Mouse (Mus musculus) MEL-GATA-1-ER (cell line): ENCODE data around the gene Sigmar1.
A peak's percentile ranks its signal among the peaks of the same experiment; 100 is the strongest.
"Not testable (repeated sequence)": the region's sequence is repeated elsewhere in the genome, so short reads cannot be mapped to it uniquely, and the experiment has no call there.

Experiments
- DNase-seq: peaks from one replicate; pipeline ENCODE4 v3.0.0-alpha.2; 2012; ENCODE audit warnings: low read depth; ENCODE audit errors: extremely low read depth

The Sigmar1 gene

GRCm38 (mm10) chr4:41755338-41756305 is at the start of gene Sigmar1:
Gene Sigmar1, minus strand, starts transcription at chr4:41756157.
- peak; percentile 64 for DNase-seq

GRCm38 (mm10) chr4:41783197-41783596 is 27.2 kb upstream of the Sigmar1 start:
- DNase-seq, result not testable (repeated sequence)

GRCm38 (mm10) chr4:41782711-41783110 is 26.8 kb upstream of the Sigmar1 start:
- DNase-seq, result not testable (repeated sequence)

- DNase-seq, result not testable (repeated sequence)
Measured at GRCm38 (mm10) chr4:41781748-41782485, 26.0 kb upstream of the Sigmar1 start.

- not testable (repeated sequence) for DNase-seq
Measured at GRCm38 (mm10) chr4:41781271-41781670, 25.3 kb upstream of the Sigmar1 start.

- not testable (repeated sequence) for DNase-seq
Measured at GRCm38 (mm10) chr4:41775840-41776239, 19.9 kb upstream of the Sigmar1 start.

DNA sequence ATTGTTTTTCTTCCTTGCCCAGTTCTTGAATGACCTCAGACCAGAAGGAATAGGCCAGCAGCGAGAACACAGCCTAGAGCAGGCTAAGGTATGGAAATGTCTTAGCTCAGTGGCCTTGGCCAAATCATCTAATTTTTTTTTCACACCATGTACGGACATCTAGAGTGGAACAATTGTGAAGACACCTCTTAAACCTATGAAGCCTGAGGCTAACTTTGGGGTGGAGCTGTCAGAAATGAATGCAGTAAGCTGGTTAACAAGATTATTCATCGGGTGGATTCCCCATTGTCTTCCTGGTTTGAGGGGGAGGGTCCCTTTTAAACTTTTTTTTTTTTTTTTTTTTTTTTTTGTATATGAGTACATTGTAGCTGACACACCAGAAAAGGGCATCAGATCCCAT is 18.5 kb upstream of the Sigmar1 start:
- DNase-seq, result not testable (repeated sequence)

DNA sequence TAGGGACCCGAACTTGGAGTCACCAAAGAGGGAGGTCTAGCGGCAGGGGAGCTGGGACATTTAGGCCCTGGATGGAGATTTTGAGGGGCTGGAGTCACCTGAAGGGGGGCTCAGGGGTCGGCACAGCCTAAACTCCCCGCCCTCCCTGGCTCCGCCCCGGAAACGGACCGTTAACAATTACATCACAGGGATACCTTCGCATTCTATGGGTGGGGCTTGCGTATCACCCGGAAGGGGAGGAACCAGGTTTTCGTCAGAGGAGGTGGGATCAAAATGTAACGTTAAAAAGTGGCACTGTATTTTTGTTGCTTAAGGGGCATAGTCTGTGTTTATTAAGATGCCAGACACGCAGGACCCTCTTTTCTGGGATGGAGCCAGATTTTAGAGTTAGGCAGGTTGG is 18.0 kb upstream of the Sigmar1 start, which contains the start of gene Ccl27a:
TSS of gene Ccl27a (minus strand) at position 246 of the 400 bp plus-strand sequence.
- DNase-seq, result peak; percentile 66

- DNase-seq, result peak; percentile 44
Measured at GRCm38 (mm10) chr4:41773502-41773901, 17.5 kb upstream of the Sigmar1 start.

DNA sequence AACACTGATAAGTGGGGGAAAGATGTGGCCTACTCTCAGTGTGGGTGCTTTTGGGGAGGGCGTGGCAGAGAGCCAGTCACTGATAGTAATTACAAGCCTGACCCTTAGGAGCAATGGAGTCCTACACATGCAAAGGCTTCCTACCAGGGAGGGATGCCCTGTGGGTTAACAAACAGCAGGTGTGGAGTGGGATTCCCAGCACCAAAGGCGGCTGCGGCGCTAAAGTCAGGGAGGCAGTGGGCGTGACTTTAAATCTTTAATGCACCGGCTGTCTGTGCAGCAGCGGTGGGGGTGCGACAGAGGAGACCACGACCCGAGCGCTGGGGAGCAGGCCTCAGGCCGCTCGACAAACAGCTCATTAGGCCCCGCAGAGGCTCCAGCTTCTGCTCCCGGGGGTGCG is 17.0 kb upstream of the Sigmar1 start:
- DNase-seq, result not testable (repeated sequence)

DNA sequence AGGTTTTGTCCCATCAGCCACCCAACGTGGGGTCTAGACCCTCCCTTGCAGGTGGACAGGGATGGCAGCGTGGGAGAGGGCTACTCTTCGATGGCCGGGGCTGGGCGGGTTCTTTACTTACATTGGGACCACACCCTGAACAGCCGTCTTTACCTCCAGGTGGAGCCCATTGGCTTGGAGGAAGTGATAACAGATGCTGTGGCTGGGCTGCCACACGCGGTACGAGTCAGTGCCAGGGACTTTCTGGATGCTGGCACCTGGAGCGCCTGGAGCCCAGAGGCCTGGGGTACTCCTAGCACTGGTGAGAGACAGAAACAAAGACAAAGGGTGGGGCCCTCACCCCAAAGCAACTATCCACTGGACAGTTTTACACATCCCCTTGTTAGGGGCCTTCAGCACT is 11.3 kb upstream of the Sigmar1 start:
- DNase-seq, result not testable (repeated sequence)

DNA sequence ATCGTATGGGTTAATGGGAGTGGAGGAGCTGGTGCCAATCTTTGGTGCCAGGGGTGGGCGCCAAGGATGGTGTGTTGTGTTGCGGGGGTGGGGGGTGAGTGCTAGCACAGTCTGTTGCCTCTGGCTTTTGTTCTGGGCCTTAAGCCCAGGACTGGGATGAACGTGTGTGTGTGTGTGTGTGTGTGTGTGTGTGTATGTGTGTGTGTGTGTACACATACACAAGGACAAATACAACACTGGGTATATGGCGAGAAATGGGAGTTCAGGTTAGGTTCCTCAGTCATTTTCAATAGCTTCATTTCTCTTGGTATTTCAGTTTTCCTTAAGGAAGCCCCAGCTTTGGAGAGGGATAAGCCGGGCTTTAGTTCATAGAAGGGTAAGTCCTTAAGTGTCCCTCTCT is 7.2 kb upstream of the Sigmar1 start:
- not testable (repeated sequence) for DNase-seq

GRCm38 (mm10) chr4:41762688-41763114 is 6.7 kb upstream of the Sigmar1 start:
- not testable (repeated sequence) for DNase-seq

GRCm38 (mm10) chr4:41762099-41762687 is 6.2 kb upstream of the Sigmar1 start:
- DNase-seq, result no peak

GRCm38 (mm10) chr4:41761680-41762079 is 5.7 kb upstream of the Sigmar1 start:
- no peak for DNase-seq

GRCm38 (mm10) chr4:41760911-41761310 is 5.0 kb upstream of the Sigmar1 start:
- no peak for DNase-seq

GRCm38 (mm10) chr4:41760288-41760721 is 4.3 kb upstream of the Sigmar1 start:
- peak; percentile 64 for DNase-seq

GRCm38 (mm10) chr4:41759656-41760287 is 3.8 kb upstream of the Sigmar1 start:
- no peak for DNase-seq

- no peak for DNase-seq
Measured at GRCm38 (mm10) chr4:41759206-41759605, 3.2 kb upstream of the Sigmar1 start.

DNA sequence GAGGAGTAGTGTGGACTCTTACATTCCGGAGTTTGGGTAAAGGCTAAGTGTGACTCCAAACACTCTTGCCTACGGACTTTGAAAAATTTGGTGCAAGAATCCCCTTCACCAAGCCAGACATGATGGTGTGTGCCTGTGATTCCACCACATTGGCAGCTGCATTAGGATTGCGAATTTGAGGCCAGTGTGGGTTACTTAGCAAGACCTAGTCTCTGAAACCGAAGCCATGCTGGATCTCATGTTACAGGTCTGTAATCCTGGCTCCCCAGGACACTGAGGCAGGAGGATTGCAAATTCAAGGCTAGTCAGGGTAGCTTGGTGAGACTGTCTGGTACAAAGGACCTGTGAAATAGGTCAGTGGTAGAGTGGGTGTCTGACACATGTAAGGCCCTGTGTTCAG is 2.7 kb upstream of the Sigmar1 start:
- DNase-seq, result no peak

- DNase-seq, result no peak
Measured at GRCm38 (mm10) chr4:41758021-41758420, 2.1 kb upstream of the Sigmar1 start.
